Mouse (Mus musculus): ENCODE measurements around the gene Glb1l2. TPM values are rescaled to one million over a fixed set of nuclear protein-coding genes. Genes with fewer than 3 reads are reported as not detected.

The Glb1l2 gene
- total and polyA plus RNA-seq, 3 experiments = not detected

GRCm38 (mm10) chr9:26733986-26734385 is 72.3 kb downstream of the Glb1l2 start:
- Histone ChIP-seq H3K27me3 (replicated peaks) (no peaks in the 10 kb centered on the region), H3K9me3 (replicated peaks; ENCODE audit: low read length) (peaks cover 5% of the 10 kb centered on the region), H3K79me2 (replicated peaks; ENCODE audit: control insufficient read depth, extremely low read depth, insufficient read depth, poor library complexity, severe bottlenecking) (no peaks in the 10 kb centered on the region), H3K4me2 (ENCODE audit: insufficient read depth, low read depth, poor library complexity, severe bottlenecking) (no peak overlapping the region), H3K4me1 (ENCODE audit: control insufficient read depth in 1 of 2, insufficient read depth in 2 of 2) (no peaks in the 10 kb centered on the region), H3K4me3 (replicated peaks in 1 of 3; ENCODE audit: low read depth in 2 of 3, low read length in 2 of 3, poor library complexity in 1 of 3) (no peak overlapping the region), H3K9ac (ENCODE audit: insufficient read depth, low read depth) (no peak overlapping the region), H3K36me3 (replicated peaks in 1 of 2; ENCODE audit: control insufficient read depth in 1 of 2, insufficient read depth in 1 of 2, low read length in 1 of 2) (no peaks in the 10 kb centered on the region), H3K27ac (ENCODE audit: insufficient read depth, low read depth) (no peak overlapping the region)
- dilution Hi-C loops (cut with MboI; ENCODE audit: extremely low pct_ligation_motif_present, extremely low pct_unique_long_range_greater_than_20kb, low sequenced_read_pairs) (no loop called here), in situ Hi-C loops (cut with MboI; ENCODE audit: low pct_ligation_motif_present, low pct_unique_long_range_greater_than_20kb, low sequenced_read_pairs) (no loop called here)
- no peak for TF ChIP-seq JUND (conservative IDR thresholded peaks at IDR 0.05; ENCODE audit: low read depth, low read length)
- no peak for TF ChIP-seq MXI1 (IDR thresholded peaks at IDR 0.05; ENCODE audit: low read depth, low read length)
- no peak for TF ChIP-seq IRF4 (IDR thresholded peaks at IDR 0.05; ENCODE audit: low read depth, low read length)
- DNase-seq (ENCODE audit: extremely low read depth) = no peak

DNA sequence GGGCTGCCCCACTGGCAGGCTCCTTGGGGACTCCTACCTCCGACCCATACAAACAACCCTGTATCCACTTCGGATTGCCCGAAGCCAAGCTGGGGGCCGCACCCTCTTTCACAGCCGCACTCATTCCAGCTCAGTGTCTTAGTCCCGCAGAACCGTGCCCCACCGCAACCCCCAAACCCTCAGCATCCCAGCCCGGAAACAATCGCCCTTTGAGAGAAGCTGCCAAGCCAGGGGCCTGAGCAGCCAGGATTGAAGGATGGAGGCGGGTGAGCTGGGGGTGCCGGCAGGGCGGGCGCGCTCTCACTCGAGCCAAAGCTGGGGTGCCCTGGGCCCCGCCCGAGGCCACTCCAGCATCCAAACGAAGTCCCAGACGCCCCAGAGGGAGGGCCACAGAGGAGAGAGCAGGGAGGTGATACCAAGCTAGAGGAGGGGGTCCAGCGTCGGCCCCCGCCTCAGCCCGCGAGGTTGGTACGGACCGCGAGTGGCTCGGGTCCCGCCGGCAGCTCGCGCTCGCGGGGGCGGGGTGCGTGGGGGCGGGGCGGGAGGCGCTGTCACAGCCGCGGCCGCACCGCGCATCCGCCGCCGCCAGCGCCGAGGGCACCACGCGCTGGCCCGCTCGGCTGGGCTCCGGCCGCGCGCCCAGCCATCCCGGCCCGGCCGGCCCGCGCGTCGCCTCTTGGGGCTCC is 72.9 kb downstream of the Glb1l2 start, which contains the start of gene B3gat1:
TSS of gene B3gat1 (plus strand) at position 523 of the 686 bp plus-strand sequence.
- Histone ChIP-seq H3K4me2 (ENCODE audit: insufficient read depth, low read depth, poor library complexity, severe bottlenecking) (no peak within 1 kb of the TSS), H3K27me3 (replicated peaks) (no peaks in the 10 kb centered on the region), H3K36me3 (replicated peaks in 1 of 2; ENCODE audit: control insufficient read depth in 1 of 2, insufficient read depth in 1 of 2, low read length in 1 of 2) (no peaks in the 10 kb centered on the region), H3K9ac (ENCODE audit: insufficient read depth, low read depth) (no peak within 1 kb of the TSS), H3K27ac (ENCODE audit: insufficient read depth, low read depth) (no peak within 1 kb of the TSS), H3K4me3 (replicated peaks in 1 of 3; ENCODE audit: low read depth in 2 of 3, low read length in 2 of 3, poor library complexity in 1 of 3) (no peak within 1 kb of the TSS), H3K9me3 (replicated peaks; ENCODE audit: low read length) (peaks cover 5% of the 10 kb centered on the region), H3K4me1 (ENCODE audit: control insufficient read depth in 1 of 2, insufficient read depth in 2 of 2) (no peaks in the 10 kb centered on the region), H3K79me2 (replicated peaks; ENCODE audit: control insufficient read depth, extremely low read depth, insufficient read depth, poor library complexity, severe bottlenecking) (no peaks in the 10 kb centered on the region)
- dilution Hi-C loops (cut with MboI; ENCODE audit: extremely low pct_ligation_motif_present, extremely low pct_unique_long_range_greater_than_20kb, low sequenced_read_pairs) (no loop called here), in situ Hi-C loops (cut with MboI; ENCODE audit: low pct_ligation_motif_present, low pct_unique_long_range_greater_than_20kb, low sequenced_read_pairs) (no loop called here)
- TF ChIP-seq ZNF384 (IDR thresholded peaks at IDR 0.05; ENCODE audit: low read depth, low read length) (no peak), SIN3A (IDR thresholded peaks at IDR 0.05; ENCODE audit: low read length) (no peak), PAX5 (IDR thresholded peaks at IDR 0.05; ENCODE audit: low read length) (no peak)
- no peak for DNase-seq (ENCODE audit: extremely low read depth)

- H3K4me1 ChIP-seq (ENCODE audit: control insufficient read depth in 1 of 2, insufficient read depth in 2 of 2) = no peaks in the 10 kb centered on the region
- peaks cover 3% of the 10 kb centered on the region for H3K9me3 ChIP-seq (replicated peaks; ENCODE audit: low read length)
- TF ChIP-seq BHLHE40 (IDR thresholded peaks at IDR 0.05; ENCODE audit: low read depth, low read length) = no peak
- TF ChIP-seq RCOR1 (conservative IDR thresholded peaks at IDR 0.05; ENCODE audit: low read depth, low read length) = no peak
- no peak for TF ChIP-seq GABPA (IDR thresholded peaks at IDR 0.05; ENCODE audit: insufficient replicate concordance, low read depth, low read length)
- in situ Hi-C loops (cut with MboI; ENCODE audit: low pct_ligation_motif_present, low pct_unique_long_range_greater_than_20kb, low sequenced_read_pairs) (no loop called here), dilution Hi-C loops (cut with MboI; ENCODE audit: extremely low pct_ligation_motif_present, extremely low pct_unique_long_range_greater_than_20kb, low sequenced_read_pairs) (no loop called here)
- H3K4me2 ChIP-seq (ENCODE audit: insufficient read depth, low read depth, poor library complexity, severe bottlenecking) = no peak overlapping the region
- no peaks in the 10 kb centered on the region for H3K79me2 ChIP-seq (replicated peaks; ENCODE audit: control insufficient read depth, extremely low read depth, insufficient read depth, poor library complexity, severe bottlenecking)
- H3K4me3 ChIP-seq (replicated peaks in 1 of 3; ENCODE audit: low read depth in 2 of 3, low read length in 2 of 3, poor library complexity in 1 of 3) = no peak overlapping the region
- no peak overlapping the region for H3K27ac ChIP-seq (ENCODE audit: insufficient read depth, low read depth)
- peaks cover 2% of the 10 kb centered on the region for H3K27me3 ChIP-seq (replicated peaks)
- H3K9ac ChIP-seq (ENCODE audit: insufficient read depth, low read depth) = no peak overlapping the region
- no peaks in the 10 kb centered on the region for H3K36me3 ChIP-seq (replicated peaks in 1 of 2; ENCODE audit: control insufficient read depth in 1 of 2, insufficient read depth in 1 of 2, low read length in 1 of 2)
- no peak for DNase-seq (ENCODE audit: extremely low read depth)
Measured at GRCm38 (mm10) chr9:26728556-26728955, 77.7 kb downstream of the Glb1l2 start.
